Mouse (Mus musculus) spleen, adult 2 months (tissue): ENCODE measurements at regions not wholly inside any gene's neighbourhood (a gene's known extent, or its start where the extent isn't known, plus 50 kb on each side); places are given as distances from the start of the nearest gene placed in this dataset.

Experiments used
- CTCF ChIP-seq: fragments of 200-500 bp; IDR thresholded peaks from 2 replicates; pipeline ENCODE4 v1.5.1; 2011; ENCODE audit warnings: mild to moderate bottlenecking, inconsistent platforms; ENCODE audit not compliant: insufficient read depth, insufficient read length, insufficient replicate concordance; ENCODE audit errors: extremely low read depth
- POLR2A ChIP-seq: fragments of 200-500 bp; IDR thresholded peaks from 2 replicates; pipeline ENCODE4 v1.6.1; 2011; ENCODE audit warnings: low read depth, low read length, inconsistent platforms

DNA sequence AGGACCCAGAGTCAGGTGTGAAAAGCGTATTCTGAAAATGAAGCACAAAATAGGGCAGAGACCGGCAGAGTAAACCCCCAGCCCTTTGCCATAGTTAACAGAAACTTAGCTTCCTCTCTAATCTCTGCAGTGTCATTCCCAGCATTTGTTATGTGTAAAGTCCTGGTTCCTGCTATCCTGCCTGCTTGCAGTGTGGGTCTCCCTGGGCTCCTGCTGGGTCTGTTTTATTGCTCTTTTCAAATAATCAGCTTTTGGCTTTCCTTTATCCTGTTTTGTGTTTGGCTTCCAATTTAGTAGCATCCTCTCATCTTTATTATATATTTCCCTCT is 128.3 kb downstream of the 4933412E24Rik start:
- TF ChIP-seq POLR2A = no peak
- no peak for TF ChIP-seq CTCF
